Mouse (Mus musculus) E14TG2a.4 (cell line): ENCODE data around the gene Pcx.

Experiments
- H3K27me3 ChIP-seq: 2 replicates; pipeline ENCODE4 v1.6.1; 2014; ENCODE audit warnings: low read length, control low read depth; ENCODE audit not compliant: insufficient read depth
- H3K36me3 ChIP-seq: 2 replicates; pipeline ENCODE4 v1.6.1; 2014; ENCODE audit warnings: low read length, control low read depth; ENCODE audit not compliant: insufficient read depth
- H3K4me1 ChIP-seq: replicated peaks from 2 replicates; pipeline ENCODE4 v1.6.1; 2014; ENCODE audit warnings: low read depth, low read length, control low read depth
- H3K4me3 ChIP-seq: replicated peaks from 2 replicates; pipeline ENCODE4 v1.5.1; 2014; ENCODE audit warnings: mild to moderate bottlenecking, low read length
- H3K9me3 ChIP-seq: 2 replicates; pipeline ENCODE4 v1.6.1; 2014; ENCODE audit warnings: low read length, control low read depth
- CTCF ChIP-seq: conservative IDR thresholded peaks from 2 replicates; pipeline ENCODE4 v1.5.1; 2014; ENCODE audit warnings: low read length
- NANOG ChIP-seq: IDR thresholded peaks from 2 replicates; pipeline ENCODE4 v1.6.1; 2014; ENCODE audit warnings: borderline replicate concordance, low read length, mixed read lengths
- POU5F1 ChIP-seq: IDR thresholded peaks from 2 replicates; pipeline ENCODE4 v1.6.1; 2014; ENCODE audit warnings: low read length, borderline replicate concordance

Gene Pcx

DNA sequence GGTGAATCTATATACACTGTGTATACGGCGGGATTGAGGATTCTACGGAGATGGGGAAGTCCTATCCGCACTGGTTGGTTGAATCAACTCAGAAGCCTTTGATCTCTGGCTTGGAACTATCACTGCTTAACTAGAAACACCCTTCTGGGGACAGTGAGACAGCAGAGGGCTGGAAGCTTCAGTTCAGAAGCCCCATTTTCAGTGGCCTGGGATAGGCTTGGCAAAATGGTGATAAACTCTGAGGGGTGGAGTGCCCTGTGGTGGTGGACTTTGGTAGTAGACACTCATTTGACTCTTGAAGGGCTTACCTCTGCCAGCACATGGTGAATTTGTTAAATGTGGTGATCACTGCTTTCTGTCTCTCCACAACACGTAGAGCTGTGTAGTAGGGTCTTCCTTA is 55.4 kb downstream of the Pcx start:
- Histone ChIP-seq H3K36me3 (no peaks in the 10 kb centered on the region), H3K4me1 (peaks cover 39% of the 10 kb centered on the region), H3K9me3 (no peaks in the 10 kb centered on the region), H3K4me3 (no peak overlapping the region), H3K27me3 (no peaks in the 10 kb centered on the region)
- no peak for TF ChIP-seq NANOG
- TF ChIP-seq CTCF, result no peak
- no peak for TF ChIP-seq POU5F1

DNA sequence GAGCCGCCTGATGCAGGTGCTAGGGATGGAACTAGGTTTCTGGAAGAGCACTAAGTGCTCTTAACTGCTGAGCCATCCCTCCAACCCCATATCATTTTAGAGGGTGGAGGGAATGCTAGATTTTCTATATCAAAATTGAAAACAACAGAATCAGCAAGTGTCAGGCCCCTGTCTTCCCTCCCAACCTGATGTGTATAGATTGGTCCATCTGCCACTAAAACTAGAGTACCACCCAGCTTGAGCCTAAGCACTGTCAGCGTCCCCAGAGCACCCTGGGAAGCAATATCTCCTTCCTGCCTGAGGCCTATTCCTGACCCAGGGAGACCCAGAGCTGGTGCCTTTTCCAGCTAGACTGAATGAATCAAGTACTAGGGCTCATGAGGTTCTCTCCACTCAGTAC is 56.6 kb downstream of the Pcx start:
- Histone ChIP-seq H3K27me3 (no peaks in the 10 kb centered on the region), H3K36me3 (no peaks in the 10 kb centered on the region), H3K9me3 (no peaks in the 10 kb centered on the region), H3K4me3 (no peak overlapping the region), H3K4me1 (peaks cover 46% of the 10 kb centered on the region)
- TF ChIP-seq CTCF (no peak), POU5F1 (no peak), NANOG (no peak)

DNA sequence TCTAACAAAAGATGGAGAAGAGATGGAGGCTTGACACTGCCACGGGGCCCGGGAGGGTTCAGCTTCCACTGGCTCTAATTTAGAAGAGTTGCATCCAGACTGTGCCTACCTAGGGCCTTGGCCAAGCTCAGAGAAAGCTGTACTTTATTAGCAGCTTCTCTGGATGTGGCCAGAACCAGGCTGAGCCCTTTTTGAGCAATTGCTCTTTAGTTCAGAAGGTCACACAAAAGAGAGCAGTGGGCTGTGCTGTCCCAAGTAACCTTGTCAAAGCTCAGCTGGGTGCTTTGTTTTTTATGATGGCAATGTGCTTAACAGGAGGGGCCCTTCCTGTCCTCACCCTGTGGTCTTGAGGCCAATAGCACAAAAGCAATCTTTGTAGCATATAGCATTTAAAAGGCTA is 57.4 kb downstream of the Pcx start:
- Histone ChIP-seq H3K36me3 (no peaks in the 10 kb centered on the region), H3K4me1 (peaks cover 48% of the 10 kb centered on the region), H3K27me3 (no peaks in the 10 kb centered on the region), H3K4me3 (no peak overlapping the region), H3K9me3 (no peaks in the 10 kb centered on the region)
- no peak for TF ChIP-seq CTCF
- TF ChIP-seq NANOG, result no peak
- no peak for TF ChIP-seq POU5F1

DNA sequence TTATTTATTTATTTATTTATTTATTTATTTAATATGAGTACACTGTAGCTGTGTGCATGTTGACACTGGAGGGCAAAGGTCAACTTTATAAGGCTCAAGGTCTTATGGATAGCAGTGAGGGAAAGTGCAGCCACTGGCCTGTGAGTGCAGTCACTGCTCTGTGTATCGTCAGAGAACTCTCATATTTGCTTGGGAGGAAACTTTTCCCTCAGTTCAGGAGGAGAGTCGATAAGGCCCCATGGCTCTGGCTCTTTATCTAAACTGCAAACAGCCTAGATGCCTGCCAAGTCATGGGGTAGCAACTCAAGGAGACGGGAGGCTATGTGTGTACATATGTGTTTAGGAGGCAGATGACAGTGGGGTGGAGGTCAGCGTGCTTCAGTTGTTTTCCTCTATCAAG is 58.6 kb downstream of the Pcx start:
- Histone ChIP-seq H3K4me3 (no peak overlapping the region), H3K36me3 (no peaks in the 10 kb centered on the region), H3K27me3 (no peaks in the 10 kb centered on the region), H3K4me1 (peaks cover 48% of the 10 kb centered on the region), H3K9me3 (no peaks in the 10 kb centered on the region)
- TF ChIP-seq NANOG (no peak), CTCF (no peak), POU5F1 (no peak)

DNA sequence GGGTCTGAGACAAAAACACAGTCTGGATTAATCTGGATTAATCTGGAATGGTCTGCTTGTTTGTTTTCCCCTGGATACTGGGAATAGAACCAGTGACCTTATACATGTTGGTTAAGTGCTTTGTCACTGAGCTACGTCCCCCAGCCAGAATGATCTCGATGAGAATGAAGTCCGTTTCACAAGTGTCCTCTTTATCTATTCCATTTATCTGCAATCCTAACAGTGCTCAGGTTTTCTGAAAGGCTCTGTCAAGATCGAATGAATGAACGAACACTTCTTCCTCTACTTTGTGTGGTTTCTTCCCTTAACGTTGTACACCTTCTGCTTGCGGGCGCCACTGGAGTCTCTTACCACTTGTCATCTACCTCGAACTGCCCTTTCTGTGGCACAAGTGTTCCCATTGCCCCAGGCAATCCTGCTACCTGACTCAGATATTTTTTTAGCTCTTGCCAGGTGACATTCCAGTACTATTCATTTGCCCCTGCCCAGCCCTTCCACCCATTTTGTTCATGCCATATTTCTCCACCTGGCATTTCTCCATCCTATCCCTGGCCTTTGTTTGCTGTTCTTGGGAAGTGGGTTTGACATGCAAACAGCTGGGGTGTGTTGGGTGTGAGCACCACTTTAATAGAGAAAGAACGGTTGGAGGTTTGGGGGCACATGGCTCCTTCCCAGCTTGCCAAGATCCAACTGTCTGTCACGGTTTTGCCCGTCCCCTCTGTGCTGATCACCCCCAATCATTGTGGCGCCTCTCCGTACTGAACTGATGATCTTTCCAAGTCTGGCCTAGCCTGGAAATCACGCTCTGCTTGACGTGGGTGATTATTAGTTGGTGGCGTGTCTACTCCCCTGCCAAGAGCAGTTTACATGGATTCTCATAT is 59.3 kb downstream of the Pcx start:
- TF ChIP-seq NANOG (no peak), POU5F1 (no peak)
- Histone ChIP-seq H3K36me3 (no peaks in the 10 kb centered on the region), H3K4me3 (no peak overlapping the region), H3K4me1 (peaks cover 48% of the 10 kb centered on the region), H3K9me3 (no peaks in the 10 kb centered on the region), H3K27me3 (no peaks in the 10 kb centered on the region)

DNA sequence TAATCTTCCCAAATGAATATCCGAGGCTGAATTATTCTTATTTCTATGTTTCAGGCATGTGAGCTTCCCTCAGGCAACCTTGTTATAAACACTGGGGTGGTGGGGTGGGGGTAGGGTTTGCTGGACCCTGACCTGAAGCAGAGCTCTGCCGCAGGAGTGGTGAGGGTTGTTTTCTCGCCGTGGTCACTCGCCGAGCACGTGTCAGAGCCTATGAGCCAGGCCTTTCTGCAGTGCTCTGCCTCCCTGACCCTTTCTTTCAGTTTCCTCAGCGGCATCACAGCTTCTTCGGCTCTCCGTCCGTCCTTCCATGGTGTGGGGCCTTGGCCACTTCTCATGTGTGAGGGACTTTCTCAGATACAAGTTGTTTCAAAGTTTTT is 60.0 kb downstream of the Pcx start:
- Histone ChIP-seq H3K9me3 (no peaks in the 10 kb centered on the region), H3K27me3 (no peaks in the 10 kb centered on the region), H3K4me1 (peaks cover 48% of the 10 kb centered on the region), H3K4me3 (no peak overlapping the region), H3K36me3 (no peaks in the 10 kb centered on the region)
- no peak for TF ChIP-seq POU5F1
- no peak for TF ChIP-seq NANOG
- TF ChIP-seq CTCF, result no peak

DNA sequence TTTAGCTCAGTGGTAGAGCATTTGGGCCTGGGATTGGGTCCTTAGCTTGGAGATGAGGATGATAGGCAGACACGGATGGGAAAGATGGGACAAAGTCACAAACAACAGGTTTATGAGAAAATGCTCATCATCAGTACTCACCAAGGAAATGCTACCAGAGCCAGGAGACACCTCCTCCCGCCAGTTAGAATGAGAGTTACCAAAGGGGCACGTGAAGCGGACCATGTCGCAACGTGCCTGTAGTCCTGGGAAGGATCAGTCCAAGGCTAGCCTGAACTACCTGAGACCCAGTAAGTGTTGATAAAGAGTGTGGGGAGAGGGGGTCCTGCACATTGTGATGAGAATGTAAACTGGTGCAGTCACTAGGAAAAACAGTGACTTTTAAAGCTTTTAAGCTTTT is 60.5 kb downstream of the Pcx start:
- no peaks in the 10 kb centered on the region for H3K9me3 ChIP-seq
- no peak overlapping the region for H3K4me3 ChIP-seq
- no peaks in the 10 kb centered on the region for H3K36me3 ChIP-seq
- TF ChIP-seq POU5F1 (no peak), NANOG (no peak), CTCF (no peak)
- H3K27me3 ChIP-seq, result no peaks in the 10 kb centered on the region
- H3K4me1 ChIP-seq, result peaks cover 48% of the 10 kb centered on the region

DNA sequence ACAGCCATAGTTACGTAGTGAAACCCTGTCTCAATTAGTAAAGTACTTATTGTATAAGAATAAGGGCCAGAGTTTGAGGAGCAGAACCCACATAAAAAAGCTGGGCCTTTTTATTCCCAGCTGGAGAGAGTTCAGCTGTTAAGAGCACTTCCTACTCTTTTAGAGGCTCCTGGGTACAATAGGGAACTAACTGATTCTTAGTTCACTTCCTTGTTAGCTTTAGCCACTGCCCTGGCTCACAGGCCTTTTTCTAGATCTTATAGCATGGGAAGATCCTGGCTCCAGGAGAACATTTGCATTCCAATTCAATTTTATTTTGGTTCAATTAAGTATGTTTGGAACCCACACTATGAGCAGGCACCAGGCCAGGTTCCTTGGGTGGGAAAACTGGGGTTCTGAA is 61.4 kb downstream of the Pcx start:
- Histone ChIP-seq H3K27me3 (no peaks in the 10 kb centered on the region), H3K36me3 (no peaks in the 10 kb centered on the region), H3K4me1 (peaks cover 48% of the 10 kb centered on the region), H3K4me3 (no peak overlapping the region), H3K9me3 (no peaks in the 10 kb centered on the region)
- TF ChIP-seq CTCF (no peak), NANOG (no peak), POU5F1 (no peak)

DNA sequence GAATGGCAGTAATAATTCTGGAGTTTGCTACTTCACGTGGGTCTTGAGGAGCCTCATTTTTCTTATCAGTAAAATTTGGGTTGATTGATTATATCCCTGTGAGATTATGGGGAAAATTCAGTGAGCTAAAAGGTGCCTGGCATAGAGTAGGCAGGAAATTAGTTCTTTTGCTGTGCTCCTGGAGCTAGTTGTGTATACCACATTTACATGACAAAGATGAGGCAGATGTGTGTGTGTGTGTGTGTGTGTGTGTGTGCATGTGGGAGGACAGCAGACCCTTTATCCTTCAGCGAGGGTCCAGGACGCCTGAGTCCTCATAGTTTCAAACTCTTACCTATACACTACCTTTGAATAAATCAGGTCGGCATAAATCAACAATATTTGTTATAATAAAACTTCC is 61.8 kb downstream of the Pcx start:
- Histone ChIP-seq H3K27me3 (no peaks in the 10 kb centered on the region), H3K4me3 (no peak overlapping the region), H3K36me3 (no peaks in the 10 kb centered on the region), H3K4me1 (peaks cover 45% of the 10 kb centered on the region), H3K9me3 (no peaks in the 10 kb centered on the region)
- TF ChIP-seq CTCF, result no peak
- no peak; the same call in 1 of the 2 replicates for TF ChIP-seq POU5F1
- no peak for TF ChIP-seq NANOG
